Mouse (Mus musculus) heart, postnatal 10 days (tissue): Measurements from ENCODE around the gene H2-DMb2. TPM values are rescaled to one million over a fixed set of nuclear protein-coding genes. Genes with fewer than 3 reads are reported as not detected.

Source experiments
- DNase-seq, 2 experiments: peaks; one replicate each; pipeline ENCODE4 v3.0.0; 2021
- intact Hi-C: fragments of 180-260 bp; cut with DNase I; formaldehyde crosslinking; loops from one replicate; pipeline ENCODE4 v1.15.1; 2025
- total RNA-seq, 2 experiments: library from RNA; stranded (reverse); gene quantifications; 2 replicates each; pipeline ENCODE4 v1.2.3; 2021

The H2-DMb2 gene
- total RNA-seq, 2 experiments from 2014 or later: 0.98 to 1.1 TPM

- intact Hi-C loops: loop anchor here (5.0 to 10.0 kb wide), 2 partner anchors 85 to 1793 kb away; partner anchors contain the start of genes Akap8, Rxrb and Slc39a7
- no peak for DNase-seq
Measured at GRCm38 (mm10) chr17:34117421-34118112, 25.5 kb upstream of the H2-DMb2 start.

GRCm38 (mm10) chr17:34118113-34118872 is 24.8 kb upstream of the H2-DMb2 start:
- intact Hi-C loops: loop anchor here (5.0 to 10.0 kb wide), 2 partner anchors 86 to 1793 kb away; partner anchors contain the start of genes Akap8, Rxrb and Slc39a7
- DNase-seq: peak in 1 of 2 experiments; percentile 54

- no peak for DNase-seq
- intact Hi-C loops: loop anchor here (5.0 to 10.0 kb wide), 2 partner anchors 87 to 1794 kb away; partner anchors contain the start of genes Akap8, Rxrb and Slc39a7
Measured at GRCm38 (mm10) chr17:34118873-34119248, 24.2 kb upstream of the H2-DMb2 start.

- intact Hi-C loops: loop anchor here (5.0 to 10.0 kb wide), 4 partner anchors 87 to 1795 kb away; partner anchors contain the start of genes Agpat1, Akap8, Hnrnpm and Rnf5
- peak; percentile 100 for DNase-seq
Measured at GRCm38 (mm10) chr17:34119249-34120179, 23.6 kb upstream of the H2-DMb2 start, which contains the start of gene H2-DMa. H2-DMa (plus strand) TSS chr17:34119541.

- intact Hi-C loops: loop anchor here (10.0 kb wide), 2 partner anchors 435 to 485 kb away; partner anchors contain the start of genes Agpat1, Hnrnpm and Rnf5
Measured at GRCm38 (mm10) chr17:34120180-34120723, 22.9 kb upstream of the H2-DMb2 start.

GRCm38 (mm10) chr17:34120814-34121171 is 22.3 kb upstream of the H2-DMb2 start:
- DNase-seq: peak; percentile 91
- intact Hi-C loops: loop anchor here (10.0 kb wide), 2 partner anchors 436 to 484 kb away; partner anchors contain the start of genes Agpat1, Hnrnpm and Rnf5

More at GRCm38 (mm10) chr17:34120180-34120723, 22.9 kb upstream of the H2-DMb2 start:
- peak; percentile 91 to 92 for DNase-seq

- DNase-seq: peak; percentile 92 to 93
- intact Hi-C loops: loop anchor here (10.0 kb wide), 2 partner anchors 437 to 483 kb away; partner anchors contain the start of genes Agpat1, Hnrnpm and Rnf5
Measured at GRCm38 (mm10) chr17:34121172-34121878, 21.8 kb upstream of the H2-DMb2 start.

GRCm38 (mm10) chr17:34121879-34122187 is 21.3 kb upstream of the H2-DMb2 start:
- intact Hi-C loops: loop anchor here (10.0 kb wide), 2 partner anchors 437 to 483 kb away; partner anchors contain the start of genes Agpat1, Hnrnpm and Rnf5
- peak; percentile 75 to 82 for DNase-seq

GRCm38 (mm10) chr17:34122188-34122984 is 20.7 kb upstream of the H2-DMb2 start, which contains the start of gene Brd2:
Brd2 (minus strand) TSS chr17:34122634.
- intact Hi-C loops: loop anchor here (10.0 kb wide), 2 partner anchors 438 to 482 kb away; partner anchors contain the start of genes Agpat1, Hnrnpm and Rnf5

GRCm38 (mm10) chr17:34123111-34123510 is 20.0 kb upstream of the H2-DMb2 start:
- DNase-seq: no peak
- intact Hi-C loops: loop anchor here (10.0 kb wide), 2 partner anchors 438 to 482 kb away; partner anchors contain the start of genes Agpat1, Hnrnpm and Rnf5

More at GRCm38 (mm10) chr17:34122188-34122984, 20.7 kb upstream of the H2-DMb2 start, which contains the start of gene Brd2:
- DNase-seq: peak; percentile 98 to 99

- intact Hi-C loops: loop anchor here (10.0 kb wide), 2 partner anchors 439 to 481 kb away; partner anchors contain the start of genes Agpat1, Hnrnpm and Rnf5
- peak; percentile 61 for DNase-seq
Measured at GRCm38 (mm10) chr17:34123518-34123917, 19.6 kb upstream of the H2-DMb2 start.

- DNase-seq: no peak
- intact Hi-C loops: loop anchor here (10.0 kb wide), 2 partner anchors 440 to 480 kb away; partner anchors contain the start of genes Agpat1, Hnrnpm and Rnf5
Measured at GRCm38 (mm10) chr17:34124649-34125048, 18.5 kb upstream of the H2-DMb2 start.

- no peak for DNase-seq
- intact Hi-C loops: loop anchor here (10.0 kb wide), 2 partner anchors 442 to 478 kb away; partner anchors contain the start of genes Agpat1, Hnrnpm and Rnf5
Measured at GRCm38 (mm10) chr17:34126826-34127420, 16.2 kb upstream of the H2-DMb2 start.

GRCm38 (mm10) chr17:34127475-34127874 is 15.6 kb upstream of the H2-DMb2 start:
- intact Hi-C loops: loop anchor here (10.0 kb wide), 2 partner anchors 443 to 477 kb away; partner anchors contain the start of genes Agpat1, Hnrnpm and Rnf5
- DNase-seq: peak; percentile 37 to 57

- no peak for DNase-seq
- intact Hi-C loops: loop anchor here (10.0 kb wide), 2 partner anchors 444 to 476 kb away; partner anchors contain the start of genes Agpat1, Hnrnpm and Rnf5
Measured at GRCm38 (mm10) chr17:34128264-34128937, 14.7 kb upstream of the H2-DMb2 start.
